Mouse (Mus musculus) midbrain, embryonic 14.5 days (tissue): ENCODE results near the gene Sik3. TPM values are rescaled to one million over a fixed set of nuclear protein-coding genes. Genes with fewer than 3 reads are reported as not detected.

Experiments used
- ATAC-seq: fragments of 200-750 bp; cut with Nextera tagmentation; 2 replicates; pipeline ENCODE4 v1.8.0; 2017; ENCODE audit warnings: moderate number of reproducible peaks, moderate library complexity; ENCODE audit not compliant: low FRiP score, low TSS enrichment
- DNase-seq: peaks from one replicate; pipeline ENCODE4 v3.0.0-alpha.2; 2015
- H3K27ac ChIP-seq: fragments of 300-500 bp; sonication (generic); replicated peaks from 2 replicates; pipeline ENCODE4 v1.5.1; 2014; ENCODE audit warnings: mild to moderate bottlenecking, low read depth, low read length, moderate library complexity
- H3K27me3 ChIP-seq: fragments of 300-500 bp; sonication (generic); 2 replicates; pipeline ENCODE4 v1.6.1; 2014; ENCODE audit warnings: low read length, control low read depth, mixed read lengths; ENCODE audit not compliant: control insufficient read depth, insufficient read depth
- H3K36me3 ChIP-seq: fragments of 300-500 bp; sonication (generic); 2 replicates; pipeline ENCODE4 v1.6.1; 2014; ENCODE audit warnings: low read length, control low read depth; ENCODE audit not compliant: control insufficient read depth, insufficient read depth
- H3K4me1 ChIP-seq: fragments of 300-500 bp; sonication (generic); 2 replicates; pipeline ENCODE4 v1.6.1; 2014; ENCODE audit warnings: mild to moderate bottlenecking, antibody characterized with exemption, low read length, control low read depth; ENCODE audit not compliant: control insufficient read depth, insufficient read depth
- H3K4me2 ChIP-seq: fragments of 300-500 bp; sonication (generic); 2 replicates; pipeline ENCODE4 v1.6.1; 2014; ENCODE audit warnings: mild to moderate bottlenecking, low read length, moderate library complexity
- H3K4me3 ChIP-seq: fragments of 300-500 bp; sonication (generic); replicated peaks from 2 replicates; pipeline ENCODE4 v1.5.1; 2014; ENCODE audit warnings: low read depth, low read length
- H3K9ac ChIP-seq: fragments of 300-500 bp; sonication (generic); replicated peaks from 2 replicates; pipeline ENCODE4 v1.6.1; 2014; ENCODE audit warnings: mild to moderate bottlenecking, low read length, moderate library complexity
- H3K9me3 ChIP-seq: fragments of 300-500 bp; sonication (generic); 2 replicates; pipeline ENCODE4 v1.6.1; 2016; ENCODE audit warnings: low read length, control low read depth, mixed read lengths; ENCODE audit not compliant: control insufficient read depth
- WGBS: fragments of 180-500 bp; shearing (Covaris S2); extraction: QIAGEN DNeasy Blood & Tissue Kit; methylation state at CpG from one replicate; pipeline ENCODE4 v1.1.7; 2014; 5-methylcytosine and 5-hydroxymethylcytosine counted together
- polyA plus RNA-seq: library from polyadenylated mRNA; unstranded; fragments of >200 nt; fragmentation: Nextera tagmentation; extraction: Ambion mirVana; gene quantifications from 2 replicates; pipeline ENCODE4 v1.2.1, GENCODE M21; 2014

The Sik3 gene
- polyA plus RNA-seq = 10.3 and 11.4 TPM in 2 replicates

DNA sequence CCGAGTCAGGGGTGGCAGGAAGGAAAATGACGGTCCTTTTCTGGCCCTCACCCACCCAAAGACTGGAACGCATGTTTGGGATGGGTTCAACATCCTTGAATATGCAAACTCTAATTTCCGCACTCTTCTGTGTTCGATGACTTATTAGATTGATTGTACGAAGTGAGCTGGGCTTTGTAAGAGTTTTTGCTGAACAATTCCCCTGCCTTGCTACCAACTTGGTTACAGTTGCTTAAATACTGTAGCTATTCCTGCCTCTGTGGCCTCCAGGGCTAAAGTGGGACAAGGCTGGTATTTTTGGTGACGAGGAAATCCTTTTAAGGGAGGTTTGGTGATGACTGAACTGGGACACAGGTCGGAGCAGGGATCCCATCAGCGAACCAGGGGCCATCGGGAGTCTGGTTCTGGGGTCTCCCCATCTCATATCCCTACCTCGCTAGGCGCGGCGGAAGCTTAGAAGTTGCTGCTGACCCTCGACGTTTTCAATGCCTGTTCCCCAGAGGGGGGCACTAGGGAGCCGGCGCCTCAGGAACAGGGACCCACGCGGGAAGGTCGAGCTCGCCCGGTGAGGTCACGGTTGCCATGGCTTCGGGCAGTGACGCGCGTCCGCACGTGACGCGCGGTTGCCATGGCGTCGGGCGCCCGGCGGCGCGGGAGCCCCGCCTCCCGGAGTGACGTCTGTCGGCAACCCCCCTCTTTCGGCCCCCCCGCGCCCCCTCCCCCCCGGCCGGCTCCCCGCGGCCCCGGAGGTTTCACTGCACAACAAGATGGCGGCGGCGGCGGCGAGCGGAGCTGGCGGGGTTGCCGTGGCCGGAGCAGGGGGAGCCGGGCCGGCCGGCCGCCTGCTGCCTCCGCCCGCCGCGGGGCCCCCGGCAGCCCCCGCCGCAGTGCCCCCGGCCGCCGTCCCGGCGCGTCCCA, at the start of gene Sik3, which contains the start of gene Pafah1b2:
TSS of gene Sik3 (plus strand) at position 730 of the 918 bp plus-strand sequence.
TSS of gene Pafah1b2 (minus strand) at position 600 of the 918 bp plus-strand sequence.
- WGBS = 4% methylated on average over 51 of the region's 78 CpGs
- peak within 1 kb of the TSS; percentile 96 for H3K4me3 ChIP-seq
- H3K27ac ChIP-seq = peak within 1 kb of the TSS; percentile 93
- ATAC-seq (peak; percentile 92), DNase-seq (peak; percentile 98)
- peak within 1 kb of the TSS; percentile 84 for H3K4me2 ChIP-seq
- no peaks in the 10 kb centered on the region for H3K27me3 ChIP-seq
- H3K9ac ChIP-seq = peak within 1 kb of the TSS; percentile 95
- H3K4me1 ChIP-seq = peaks cover 41% of the 10 kb centered on the region
- no peaks in the 10 kb centered on the region for H3K36me3 ChIP-seq
- no peaks in the 10 kb centered on the region for H3K9me3 ChIP-seq

DNA sequence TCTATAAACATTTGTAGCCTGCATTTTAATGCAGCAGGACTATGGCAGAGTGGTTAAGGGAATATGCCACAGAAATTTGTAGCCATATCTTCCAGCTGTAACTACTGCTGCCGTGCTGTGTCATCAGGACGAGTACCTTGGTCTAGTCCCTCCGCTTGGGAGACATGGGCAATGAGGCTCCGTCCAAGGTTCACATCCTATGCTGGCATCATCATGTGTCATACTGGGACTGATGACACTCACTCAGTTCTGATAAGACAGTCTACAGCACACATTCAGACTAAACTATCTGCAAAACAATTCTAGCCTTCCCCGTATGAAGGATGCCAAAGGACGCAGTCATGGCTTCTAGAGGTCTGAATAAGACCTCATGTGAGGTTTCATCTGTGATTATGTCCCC, 49.0 kb upstream of the Sik3 start:
- Histone ChIP-seq H3K9ac (no peak overlapping the region), H3K4me1 (no peaks in the 10 kb centered on the region), H3K4me3 (no peak overlapping the region), H3K27me3 (no peaks in the 10 kb centered on the region), H3K36me3 (peaks cover 82% of the 10 kb centered on the region), H3K9me3 (no peaks in the 10 kb centered on the region), H3K4me2 (no peak overlapping the region), H3K27ac (no peak overlapping the region)
- WGBS = 96% methylated on average over 6 of the region's 6 CpGs
- no peak for DNase-seq
- ATAC-seq = no peak

DNA sequence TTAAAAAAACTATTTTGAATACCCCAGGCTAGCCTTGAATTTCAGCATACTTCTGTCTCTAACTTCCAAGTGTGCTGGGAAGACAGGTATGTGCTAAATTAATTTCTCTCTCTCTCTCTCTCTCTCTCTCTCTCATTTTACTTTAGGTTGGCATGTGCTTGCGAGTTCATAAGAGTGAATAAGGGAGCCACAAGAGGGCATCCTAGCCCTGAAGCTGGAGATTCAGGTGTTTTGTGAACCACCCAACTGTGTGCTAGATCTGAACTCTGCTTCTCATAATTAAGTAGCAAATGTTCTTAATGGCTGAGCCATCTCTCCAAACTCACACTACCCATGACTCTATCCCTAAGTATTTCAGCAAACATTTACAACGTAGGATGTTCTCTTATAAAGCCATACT, 35.7 kb upstream of the Sik3 start:
- no peak overlapping the region for H3K4me2 ChIP-seq
- no peaks in the 10 kb centered on the region for H3K27me3 ChIP-seq
- H3K27ac ChIP-seq = no peak overlapping the region
- peaks cover 17% of the 10 kb centered on the region; the same call in 1 of the 2 replicates for H3K4me1 ChIP-seq
- DNase-seq = peak; percentile 34
- no peak overlapping the region for H3K4me3 ChIP-seq
- H3K9me3 ChIP-seq = no peaks in the 10 kb centered on the region
- H3K9ac ChIP-seq = no peak overlapping the region
- peaks cover 38% of the 10 kb centered on the region for H3K36me3 ChIP-seq
- ATAC-seq = no peak
- 88% methylated on average over 2 of the region's 2 CpGs for WGBS

DNA sequence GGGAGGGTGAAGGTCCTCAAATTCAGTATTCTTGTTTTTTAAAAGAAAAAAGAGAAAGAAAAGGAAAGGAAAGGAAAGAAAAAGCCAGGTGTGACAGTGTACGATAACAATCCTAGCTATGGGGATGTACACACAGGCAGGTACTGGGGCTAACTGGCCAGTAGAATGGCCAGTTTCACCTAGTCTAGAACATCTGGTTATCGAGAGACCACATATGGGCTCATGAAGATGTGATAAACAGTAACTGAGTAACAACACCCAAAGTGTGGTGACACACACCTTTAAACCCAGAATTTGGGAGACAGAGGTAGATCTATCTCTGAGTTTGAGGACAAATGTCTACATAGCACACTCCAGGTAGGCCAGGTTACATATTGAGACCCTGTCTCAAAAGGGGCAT, 32.8 kb upstream of the Sik3 start:
- no peaks in the 10 kb centered on the region for H3K9me3 ChIP-seq
- no peak overlapping the region for H3K9ac ChIP-seq
- H3K36me3 ChIP-seq = peaks cover 11% of the 10 kb centered on the region
- 97% methylated on average over 2 of the region's 2 CpGs for WGBS
- no peaks in the 10 kb centered on the region for H3K27me3 ChIP-seq
- H3K27ac ChIP-seq = no peak overlapping the region
- no peak overlapping the region for H3K4me3 ChIP-seq
- H3K4me2 ChIP-seq = no peak overlapping the region
- H3K4me1 ChIP-seq = peaks cover 25% of the 10 kb centered on the region
- DNase-seq = no peak
- no peak for ATAC-seq

DNA sequence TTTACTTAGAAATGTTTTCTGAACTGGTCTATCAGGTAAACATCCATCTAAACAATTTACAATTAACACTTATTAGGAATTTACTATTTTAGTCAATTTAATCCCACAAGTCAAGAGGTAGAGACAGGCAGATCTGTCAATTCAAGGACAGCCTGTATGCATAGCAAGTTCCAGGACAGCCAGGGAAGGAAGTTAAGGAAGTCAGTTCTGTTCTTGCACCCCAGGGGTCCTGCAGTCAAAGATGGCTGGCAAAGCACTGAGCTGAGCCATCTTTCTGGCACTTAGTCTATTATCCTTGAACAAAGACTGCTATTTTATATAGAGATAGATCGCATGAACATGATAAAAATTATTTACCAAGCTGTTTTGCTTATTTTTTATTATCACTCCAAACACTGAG, 32.0 kb upstream of the Sik3 start:
- H3K4me2 ChIP-seq = no peak overlapping the region
- no peaks in the 10 kb centered on the region for H3K9me3 ChIP-seq
- no peaks in the 10 kb centered on the region for H3K27me3 ChIP-seq
- no peak for DNase-seq
- no peak overlapping the region for H3K27ac ChIP-seq
- WGBS = 90% methylated on average over 1 of the region's 1 CpGs
- peaks cover 25% of the 10 kb centered on the region for H3K4me1 ChIP-seq
- no peak for ATAC-seq
- H3K4me3 ChIP-seq = no peak overlapping the region
- peaks cover 5% of the 10 kb centered on the region; the same call in 1 of the 2 replicates for H3K36me3 ChIP-seq
- H3K9ac ChIP-seq = no peak overlapping the region

DNA sequence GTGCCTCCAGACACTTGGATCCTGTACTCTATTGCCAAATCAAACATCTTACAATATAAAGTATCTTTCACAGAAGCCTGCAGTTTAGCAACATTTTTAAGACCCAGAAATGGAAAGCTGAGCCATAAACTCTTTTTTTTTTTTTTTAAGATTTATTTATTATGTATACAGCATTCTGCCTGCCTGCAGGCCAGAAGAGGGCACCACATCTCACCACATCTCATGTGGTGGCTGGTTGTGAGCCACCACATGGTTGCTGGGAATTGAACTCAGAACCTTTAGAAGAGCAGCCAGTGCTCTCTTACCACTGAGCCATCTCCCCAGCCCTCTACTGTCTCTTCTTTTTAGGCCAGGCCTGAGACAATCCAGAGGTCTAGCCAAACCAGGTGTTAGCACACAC, 31.3 kb upstream of the Sik3 start:
- DNase-seq (no peak), ATAC-seq (no peak)
- H3K4me2 ChIP-seq = no peak overlapping the region
- H3K27ac ChIP-seq = no peak overlapping the region
- no peaks in the 10 kb centered on the region for H3K9me3 ChIP-seq
- peaks cover 25% of the 10 kb centered on the region for H3K4me1 ChIP-seq
- H3K36me3 ChIP-seq = no peaks in the 10 kb centered on the region
- H3K4me3 ChIP-seq = no peak overlapping the region
- no peaks in the 10 kb centered on the region for H3K27me3 ChIP-seq
- no peak overlapping the region for H3K9ac ChIP-seq

DNA sequence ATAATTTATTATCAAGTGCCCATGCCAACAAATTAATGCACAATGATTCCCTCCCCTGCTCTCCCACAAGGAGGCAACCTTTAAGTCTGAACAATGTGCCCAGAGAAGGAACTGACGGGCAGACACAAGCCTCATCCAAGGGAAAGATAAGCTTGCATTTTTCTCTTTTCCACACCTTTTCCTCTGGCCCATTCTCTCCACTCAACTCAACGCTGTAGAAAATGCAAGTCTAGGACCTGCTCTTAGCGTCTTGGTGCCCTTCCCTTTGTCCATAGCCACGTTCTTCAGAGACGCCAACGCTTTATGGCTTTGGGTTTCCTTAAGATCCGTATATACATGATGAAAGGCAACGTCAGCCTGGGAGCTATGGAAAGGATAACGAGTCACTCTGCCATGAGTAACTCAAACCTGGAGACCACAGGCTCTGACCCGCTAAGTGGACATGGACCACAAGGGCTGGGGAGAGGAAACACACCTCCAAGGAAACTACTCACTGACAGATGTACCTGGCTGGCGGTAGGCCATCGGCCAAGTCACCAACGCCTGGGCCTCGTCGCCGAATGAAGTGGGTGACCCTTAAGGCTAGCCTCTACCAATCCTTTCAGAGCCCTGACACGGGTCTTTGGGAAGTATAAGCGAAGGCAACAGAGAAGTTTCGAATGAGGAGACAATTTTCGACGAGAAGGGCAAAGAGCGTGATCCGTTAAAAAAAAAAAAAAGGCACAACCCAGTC, 28.8 kb upstream of the Sik3 start:
- Histone ChIP-seq H3K4me1 (peaks cover 25% of the 10 kb centered on the region), H3K4me3 (peak overlapping the region; percentile 98), H3K27ac (peak overlapping the region; percentile 97), H3K9ac (peak overlapping the region; percentile 95), H3K27me3 (no peaks in the 10 kb centered on the region), H3K4me2 (peak overlapping the region; percentile 74), H3K36me3 (no peaks in the 10 kb centered on the region), H3K9me3 (no peaks in the 10 kb centered on the region)
- ATAC-seq = no peak
- peak; percentile 56 for DNase-seq
- under 1% methylated on average over 23 of the region's 23 CpGs for WGBS

DNA sequence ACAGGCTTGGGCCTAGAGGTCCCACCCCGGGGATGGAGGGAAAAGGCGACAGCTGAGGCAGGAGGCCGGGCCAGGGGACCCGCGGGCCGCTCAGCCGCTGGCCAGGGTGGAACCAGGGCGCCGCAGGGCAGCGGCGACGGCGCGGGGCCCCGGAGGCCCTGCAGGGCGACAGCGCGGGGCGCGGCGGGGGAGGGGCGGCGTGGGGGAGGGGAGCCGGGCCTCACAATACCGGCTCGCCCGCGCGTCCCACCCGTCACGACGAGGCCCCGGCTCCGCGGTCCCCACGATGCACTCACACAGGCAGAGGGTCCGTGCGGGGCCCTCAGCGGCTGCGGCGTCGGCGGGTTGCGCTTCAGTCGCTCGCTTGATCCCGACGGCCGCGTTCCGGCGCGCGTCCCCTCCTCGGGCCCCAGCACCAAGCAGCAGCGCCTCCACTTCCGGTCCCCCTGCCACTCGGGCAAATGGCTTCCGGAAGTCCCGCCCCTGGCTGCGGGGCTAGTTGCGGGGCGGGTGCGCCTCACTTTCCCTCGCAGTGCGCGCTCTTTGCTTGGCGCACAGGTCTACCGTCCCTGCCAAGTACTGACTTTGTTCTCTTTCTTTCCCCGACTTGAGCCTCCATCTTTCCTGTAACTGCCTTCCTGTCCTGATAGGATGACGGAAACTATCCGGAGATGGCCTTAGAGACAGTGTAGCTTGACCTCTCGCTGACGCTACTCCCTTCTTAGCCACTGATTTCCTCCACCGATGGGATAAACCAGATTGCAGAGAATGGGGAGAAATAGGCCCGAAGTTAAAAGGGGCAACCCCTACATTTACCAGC, 28.0 kb upstream of the Sik3 start:
- H3K27ac ChIP-seq = peak overlapping the region; percentile 97
- ATAC-seq = peak; percentile 91

More for the DNA sequence above, 28.0 kb upstream of the Sik3 start:
- H3K4me1 ChIP-seq = peaks cover 25% of the 10 kb centered on the region
- peak overlapping the region; percentile 74 for H3K4me2 ChIP-seq
- H3K4me3 ChIP-seq = peak overlapping the region; percentile 98
- H3K9me3 ChIP-seq = no peaks in the 10 kb centered on the region
- WGBS = under 1% methylated on average over 73 of the region's 76 CpGs
- no peaks in the 10 kb centered on the region for H3K27me3 ChIP-seq
- no peaks in the 10 kb centered on the region for H3K36me3 ChIP-seq
- DNase-seq = peak; percentile 98
- H3K9ac ChIP-seq = peak overlapping the region; percentile 95
